Mouse (Mus musculus) adrenal gland (tissue): Measurements from ENCODE around the gene Il18.
"Not testable (repeated sequence)": the region's sequence is repeated elsewhere in the genome, so short reads cannot be mapped to it uniquely, and the experiment has no call there.

ENCODE experiments used
- intact Hi-C: fragments of 180-260 bp; cut with DNase I; formaldehyde crosslinking; loops from one replicate; pipeline ENCODE4 v1.15.1; 2025

The Il18 gene

DNA sequence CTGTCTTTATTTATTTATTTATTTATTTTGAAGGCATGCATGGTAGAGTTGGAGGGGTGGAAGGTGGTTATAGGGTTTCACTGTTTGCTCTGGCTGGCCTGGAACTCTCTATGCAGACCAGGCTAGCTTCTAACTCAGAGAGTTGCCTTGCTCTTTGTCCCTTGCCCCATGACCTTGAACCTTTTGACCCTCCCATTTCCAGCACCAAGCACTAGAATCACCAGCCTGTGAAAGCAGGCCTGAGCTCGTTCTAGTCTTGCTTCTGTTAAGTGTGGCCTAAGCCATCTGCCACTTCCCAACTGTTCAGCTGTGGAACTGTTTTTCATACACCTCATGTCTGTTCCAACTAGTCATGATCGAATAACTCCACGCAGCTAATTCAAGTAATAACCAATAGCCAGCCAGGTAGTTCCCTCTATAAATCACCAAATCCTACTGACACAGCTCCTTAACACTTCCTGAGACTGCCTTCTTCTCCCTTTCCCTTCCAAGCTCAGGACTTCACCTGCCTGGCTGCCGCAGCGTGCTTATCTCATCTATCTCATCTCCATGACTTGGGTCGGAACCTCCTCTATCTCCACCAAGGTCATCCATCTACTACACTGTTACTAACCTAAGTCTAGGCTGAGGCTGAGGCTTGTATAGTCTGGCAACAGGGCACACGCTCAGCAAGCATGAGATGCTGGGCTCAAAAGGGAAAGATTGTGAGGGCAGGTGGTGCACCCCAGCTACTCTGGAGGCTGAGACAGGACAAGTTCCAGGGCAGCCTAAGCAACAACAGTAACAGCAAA, 47.6 kb downstream of the Il18 start:
- intact Hi-C loops: no loop called here

DNA sequence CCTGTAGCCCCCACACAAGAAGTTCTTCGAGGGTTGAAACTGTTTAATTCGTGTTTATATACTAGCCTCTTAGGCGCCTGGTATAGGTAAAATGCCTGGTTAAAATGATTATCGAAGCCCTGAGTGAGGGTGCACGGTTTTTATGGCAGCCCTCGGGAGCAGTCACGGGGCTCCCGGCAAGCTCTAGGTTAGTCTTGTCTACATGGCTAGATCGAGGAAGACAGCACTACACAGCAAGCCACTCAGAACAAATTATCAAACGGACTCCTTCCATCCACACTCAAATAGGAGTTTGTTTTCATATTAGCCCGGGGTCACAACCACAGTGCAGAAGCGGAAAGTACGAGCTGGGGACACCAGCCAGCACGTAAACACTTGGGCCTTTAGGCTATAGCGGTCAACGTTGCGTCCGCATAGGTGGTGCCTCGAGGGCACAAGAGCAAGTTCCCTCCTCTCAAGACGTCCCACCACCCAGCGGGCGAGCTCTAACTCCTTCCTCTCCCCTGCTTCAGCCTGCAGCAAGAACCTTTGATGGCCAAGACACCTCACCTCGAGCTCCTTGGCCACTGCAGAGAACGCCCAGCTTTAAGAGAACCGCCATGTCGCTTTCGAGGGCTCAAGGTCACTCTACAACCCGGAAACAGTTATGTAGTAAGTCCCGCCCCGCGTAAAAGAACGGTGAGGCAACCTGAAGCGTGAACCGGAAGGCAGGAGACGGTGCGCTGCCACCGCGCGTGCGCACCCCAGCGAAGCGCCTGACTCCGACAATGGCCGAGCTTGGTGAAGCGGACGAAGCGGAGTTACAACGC, 48.8 kb downstream of the Il18 start, which contains the start of the genes Sdhd and Timm8b:
Sdhd (minus strand) TSS at position 624 of the 809 bp plus-strand sequence.
Timm8b (plus strand) TSS at position 722 of the 809 bp plus-strand sequence.
- intact Hi-C loops: no loop called here

DNA sequence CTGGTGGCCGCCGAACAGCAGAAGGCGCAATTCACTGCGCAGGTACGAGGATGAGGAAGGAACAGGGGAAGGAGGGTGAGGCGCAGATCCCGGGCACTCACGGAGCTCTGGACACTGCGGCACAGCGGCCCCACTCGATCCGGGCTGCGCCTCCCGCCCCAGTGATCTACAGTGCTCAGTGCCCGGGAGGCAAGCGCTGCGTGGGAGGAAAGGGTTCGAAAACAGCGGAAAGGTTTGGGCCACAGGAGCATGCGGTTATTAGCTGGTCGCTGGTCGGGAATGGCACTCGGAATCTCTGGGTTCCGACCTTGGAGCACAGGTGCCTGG, 49.3 kb downstream of the Il18 start:
- intact Hi-C loops: no loop called here

DNA sequence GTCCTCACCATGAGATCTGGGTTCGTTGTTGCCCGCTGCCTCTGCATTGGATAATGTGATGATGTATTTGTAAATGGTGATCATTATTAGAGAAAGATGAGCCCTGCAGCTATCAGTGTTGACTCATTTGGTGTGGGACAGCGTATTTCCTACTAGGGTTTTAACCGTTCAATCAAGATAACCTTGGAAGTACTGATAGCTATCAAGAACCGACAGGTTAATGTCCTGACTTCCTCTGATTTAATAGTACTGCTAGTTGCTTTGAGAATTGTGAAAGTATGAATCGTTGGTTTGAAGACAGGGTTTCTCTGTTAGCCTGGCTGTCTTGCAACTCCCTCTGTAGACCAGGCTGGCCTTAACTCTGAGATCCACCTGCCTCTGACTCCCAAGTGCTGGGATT, 49.7 kb downstream of the Il18 start:
- intact Hi-C loops: no loop called here

DNA sequence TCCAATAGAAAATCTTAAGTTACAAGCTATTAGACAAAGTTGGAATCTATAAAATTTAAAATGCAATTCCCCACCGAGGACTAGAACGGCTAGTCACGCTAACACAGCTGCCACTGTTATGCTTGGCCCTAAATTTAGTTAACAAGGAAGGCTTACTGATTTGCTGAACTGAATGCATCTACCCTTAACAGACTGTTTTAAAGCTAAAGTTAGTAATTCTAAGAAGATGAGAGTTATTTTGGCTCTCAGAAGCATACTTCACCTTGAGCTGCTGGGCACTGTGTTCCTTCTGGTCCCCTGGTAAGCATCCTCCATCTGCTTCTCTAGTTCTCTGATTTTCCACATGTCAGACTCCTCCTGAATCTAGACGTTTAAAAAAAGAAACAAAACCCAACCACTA, 57.5 kb downstream of the Il18 start:
- intact Hi-C loops: no loop called here

DNA sequence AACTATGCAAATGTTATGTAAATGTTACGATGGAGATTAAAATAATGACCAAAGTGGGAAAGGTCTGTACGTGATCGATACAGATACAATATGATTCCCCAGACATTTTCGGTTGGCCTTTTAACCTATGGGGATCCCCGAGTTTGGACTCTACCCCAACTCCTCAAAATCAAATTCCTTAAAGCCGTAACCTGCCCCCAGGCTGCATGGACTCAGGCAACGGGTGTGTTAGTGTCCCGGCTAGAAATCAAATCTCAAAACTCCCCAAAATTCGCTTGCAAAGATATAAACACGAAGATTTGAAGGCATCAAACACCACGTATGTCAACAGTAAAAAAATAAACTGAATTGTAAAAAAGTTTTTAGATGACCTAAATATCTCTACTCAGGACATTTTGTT, 61.5 kb downstream of the Il18 start:
- intact Hi-C loops: no loop called here

DNA sequence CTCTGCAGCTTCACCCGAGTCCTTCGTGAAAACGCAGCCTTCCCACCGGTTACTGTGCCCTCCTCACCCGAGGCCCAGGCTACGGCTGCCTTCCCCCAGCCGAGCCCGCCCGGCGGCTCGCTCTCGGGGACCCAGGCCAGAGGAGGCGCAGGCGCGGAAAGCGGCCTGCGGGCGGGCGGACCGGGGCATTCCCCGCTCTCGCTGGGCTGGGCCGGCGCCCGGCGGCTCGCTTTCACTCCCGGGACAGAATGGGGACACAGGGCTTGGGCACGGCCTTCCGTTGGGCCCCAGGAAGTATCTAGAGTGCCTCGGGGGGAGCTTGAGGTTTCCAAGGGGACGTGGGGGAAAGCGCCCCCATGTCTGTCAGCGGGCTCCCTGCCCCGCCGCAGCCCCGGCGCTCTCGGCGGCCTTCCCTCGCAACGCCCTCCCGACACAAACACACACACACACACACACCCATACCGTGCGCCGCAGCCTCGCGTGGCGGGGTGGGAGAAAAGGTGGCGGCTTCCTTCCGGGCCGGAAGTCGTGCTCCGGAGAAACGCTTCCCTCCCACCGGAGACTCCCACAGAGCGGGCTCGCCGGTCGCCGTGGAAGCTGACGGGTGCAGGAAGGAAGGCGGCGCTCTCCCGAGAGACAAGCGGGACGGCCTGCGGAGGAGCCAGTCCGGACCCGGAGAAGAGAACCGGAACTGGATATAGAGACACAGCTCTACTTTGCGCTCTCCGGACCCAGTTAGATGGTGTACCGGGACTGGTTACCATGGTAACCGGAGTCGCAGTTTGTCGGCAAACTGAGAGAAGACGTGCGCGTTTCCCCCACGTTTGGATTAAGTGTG, 62.4 kb downstream of the Il18 start, which contains the start of the genes Pih1d2 and Nkapd1:
Pih1d2 (plus strand) TSS at position 556 of the 838 bp plus-strand sequence.
Nkapd1 (minus strand) TSS at position 699 of the 838 bp plus-strand sequence.
- intact Hi-C loops: no loop called here

DNA sequence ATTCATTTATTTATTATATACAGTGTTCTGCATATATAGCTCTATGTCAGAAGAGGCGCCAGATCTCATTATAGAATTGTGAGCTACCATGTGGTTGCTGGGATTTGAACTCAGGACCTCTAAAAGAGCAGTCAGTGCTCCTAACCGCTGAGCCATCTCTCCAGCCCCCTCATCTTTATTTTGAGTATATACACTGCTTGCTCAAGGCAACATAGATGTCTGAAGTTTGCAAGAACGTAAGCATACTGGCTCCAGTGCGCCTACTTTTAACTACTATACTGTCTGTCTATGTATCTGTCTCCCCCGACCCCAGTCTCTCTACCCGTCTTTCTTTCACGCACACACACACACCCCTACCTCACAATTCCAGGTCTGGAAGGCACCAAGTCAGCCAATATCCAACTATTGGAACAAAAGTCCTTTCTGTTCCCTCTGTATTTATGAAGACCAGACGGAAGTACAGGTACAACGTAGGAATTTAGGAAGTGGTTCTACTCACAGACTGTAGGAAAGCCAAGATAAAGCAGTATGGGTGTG, 63.2 kb downstream of the Il18 start:
- intact Hi-C loops: no loop called here

DNA sequence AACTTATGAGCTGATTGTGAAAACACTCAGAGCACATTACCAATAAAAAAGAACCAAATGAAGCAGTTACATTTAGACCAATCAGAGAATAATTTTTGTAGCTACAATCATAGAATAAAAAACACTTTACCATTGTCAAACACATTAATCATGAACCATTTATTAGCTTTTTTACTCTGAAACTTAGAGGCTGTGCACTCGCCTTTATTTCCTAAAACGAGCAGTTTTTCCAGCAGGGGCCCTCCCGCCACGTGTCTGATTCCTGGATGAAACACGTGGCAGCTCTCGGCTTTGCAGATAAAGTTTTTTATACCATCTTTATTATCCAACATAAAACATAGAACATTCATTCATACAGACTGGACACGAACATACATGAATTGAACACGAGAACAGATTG, 76.3 kb downstream of the Il18 start:
- intact Hi-C loops: not testable (repeated sequence)
